Mouse (Mus musculus): ENCODE results near the gene Usp30.

- TF ChIP-seq POLR2A (IDR thresholded peaks at IDR 0.05; ENCODE audit: borderline replicate concordance, insufficient read depth, low read length) (no peak), CTCF (IDR thresholded peaks at IDR 0.05; ENCODE audit: borderline replicate concordance, insufficient read depth, low read depth, low read length) (no peak)
These were observed 73.3 kb downstream of the Usp30 start for GRCm38 (mm10) chr5:114138277-114139164.
